Mouse (Mus musculus) CH12.LX (cell line): ENCODE results near the gene Zfp385c. TPM values are rescaled to one million over a fixed set of nuclear protein-coding genes. Genes with fewer than 3 reads are reported as not detected.
A peak's percentile ranks its signal among the peaks of the same experiment; 100 is the strongest.

Experiments used
- DNase-seq: peaks from one replicate; pipeline ENCODE4 v3.0.0-alpha.2; 2013; ENCODE audit errors: extremely low read depth
- H3K27ac ChIP-seq: 2 replicates; pipeline ENCODE4 v1.5.1; 2012; ENCODE audit warnings: low read depth, mild to moderate bottlenecking, control low read depth, moderate library complexity; ENCODE audit not compliant: insufficient read depth
- H3K27me3 ChIP-seq: replicated peaks from 2 replicates; pipeline ENCODE3; 2012; ENCODE audit warnings: inconsistent platforms
- H3K36me3 ChIP-seq, 2 experiments: replicated peaks in 1 of 2; 2 replicates each; pipeline versions ENCODE3 to v1.6.1; 2012; ENCODE audit warnings: inconsistent platforms in 1 of 2, low read length in 1 of 2, mild to moderate bottlenecking in 1 of 2, mixed read lengths in 1 of 2, moderate library complexity in 1 of 2; ENCODE audit not compliant: control insufficient read depth in 1 of 2, insufficient read depth in 1 of 2
- H3K4me1 ChIP-seq, 2 experiments: 2 replicates each; pipeline ENCODE4 v1.6.1; 2012; ENCODE audit warnings: inconsistent platforms in 1 of 2, moderate library complexity in 1 of 2; ENCODE audit not compliant: insufficient read depth in 2 of 2, control insufficient read depth in 1 of 2
- H3K4me2 ChIP-seq: 2 replicates; pipeline ENCODE4 v1.6.1; 2012; ENCODE audit warnings: low read depth, mild to moderate bottlenecking, control low read depth; ENCODE audit not compliant: poor library complexity, insufficient read depth, severe bottlenecking
- H3K4me3 ChIP-seq, 3 experiments: fragments of 150-350 bp in 1 of 3; sonication (generic) in 1 of 3; replicated peaks in 1 of 3; 2 replicates each; pipeline versions ENCODE3 to v1.5.1; 2011 to 2012; ENCODE audit warnings: low read depth in 2 of 3, low read length in 2 of 3, mild to moderate bottlenecking in 2 of 3, moderate library complexity in 2 of 3, control low read depth in 1 of 3, improper control_type of control experiment in 1 of 3, inconsistent platforms in 1 of 3, mixed read lengths in 1 of 3; ENCODE audit not compliant: poor library complexity in 1 of 3
- H3K79me2 ChIP-seq: replicated peaks from 2 replicates; pipeline ENCODE4 v1.6.1; 2012; ENCODE audit warnings: mild to moderate bottlenecking, moderate library complexity; ENCODE audit not compliant: control insufficient read depth, poor library complexity, insufficient read depth, severe bottlenecking; ENCODE audit errors: extremely low read depth
- H3K9ac ChIP-seq: 2 replicates; pipeline ENCODE4 v1.6.1; 2012; ENCODE audit warnings: low read depth, mild to moderate bottlenecking, control low read depth, moderate library complexity; ENCODE audit not compliant: insufficient read depth
- H3K9me3 ChIP-seq: replicated peaks from 2 replicates; pipeline ENCODE3; 2012; ENCODE audit warnings: low read length, inconsistent platforms, mixed read lengths
- E2F4 ChIP-seq: IDR thresholded peaks from 2 replicates; pipeline ENCODE4 v1.6.1; 2011; ENCODE audit warnings: low read depth, low read length, improper control_type of control experiment; ENCODE audit not compliant: insufficient replicate concordance
- ELF1 ChIP-seq: IDR thresholded peaks from 2 replicates; pipeline ENCODE4 v1.6.1; 2014; ENCODE audit warnings: low read depth, mild to moderate bottlenecking, inconsistent platforms, low read length, improper control_type of control experiment
- EP300 ChIP-seq: IDR thresholded peaks from 2 replicates; pipeline ENCODE4 v1.6.1; 2011; ENCODE audit warnings: low read length, improper control_type of control experiment
- ETS1 ChIP-seq: conservative IDR thresholded peaks from 2 replicates; pipeline ENCODE4 v1.6.1; 2012; ENCODE audit warnings: low read depth, mild to moderate bottlenecking, inconsistent platforms, low read length, improper control_type of control experiment, moderate library complexity
- HCFC1 ChIP-seq: IDR thresholded peaks from 2 replicates; pipeline ENCODE4 v1.6.1; 2012; ENCODE audit warnings: low read depth, mild to moderate bottlenecking, inconsistent platforms, low read length, improper control_type of control experiment
- IRF4 ChIP-seq: IDR thresholded peaks from 2 replicates; pipeline ENCODE4 v1.6.1; 2014; ENCODE audit warnings: low read depth, mild to moderate bottlenecking, inconsistent platforms, low read length, improper control_type of control experiment
- JUND ChIP-seq: conservative IDR thresholded peaks from 2 replicates; pipeline ENCODE4 v1.6.1; 2011; ENCODE audit warnings: low read depth, low read length, improper control_type of control experiment
- MAFK ChIP-seq: IDR thresholded peaks from 2 replicates; pipeline ENCODE4 v1.6.1; 2011; ENCODE audit warnings: low read length, improper control_type of control experiment; ENCODE audit not compliant: insufficient replicate concordance
- MAX ChIP-seq: IDR thresholded peaks from 2 replicates; pipeline ENCODE4 v1.6.1; 2011; ENCODE audit warnings: low read length, improper control_type of control experiment
- MAZ ChIP-seq: IDR thresholded peaks from 2 replicates; pipeline ENCODE4 v1.6.1; 2012; ENCODE audit warnings: low read depth, mild to moderate bottlenecking, inconsistent platforms, low read length, improper control_type of control experiment, moderate library complexity
- MXI1 ChIP-seq: IDR thresholded peaks from 2 replicates; pipeline ENCODE4 v1.6.1; 2011; ENCODE audit warnings: mild to moderate bottlenecking, low read depth, low read length, improper control_type of control experiment
- NELFE ChIP-seq: IDR thresholded peaks from 2 replicates; pipeline ENCODE4 v1.6.1; 2011; ENCODE audit warnings: low read depth, low read length, improper control_type of control experiment
- NRF1 ChIP-seq: IDR thresholded peaks from 2 replicates; pipeline ENCODE4 v1.6.1; 2014; ENCODE audit warnings: low read depth, mild to moderate bottlenecking, inconsistent platforms, low read length, improper control_type of control experiment, moderate library complexity
- PAX5 ChIP-seq: IDR thresholded peaks from 2 replicates; pipeline ENCODE4 v1.6.1; 2012; ENCODE audit warnings: low read length, inconsistent platforms, mixed read lengths
- POLR2A ChIP-seq: IDR thresholded peaks from 2 replicates; pipeline ENCODE4 v1.6.1; 2011; ENCODE audit warnings: low read depth, mild to moderate bottlenecking, improper control_type of control experiment, low read length
- POLR2AphosphoS2 ChIP-seq: IDR thresholded peaks from 2 replicates; pipeline ENCODE4 v1.6.1; 2011; ENCODE audit warnings: low read depth, low read length, improper control_type of control experiment
- RAD21 ChIP-seq: IDR thresholded peaks from 2 replicates; pipeline ENCODE4 v1.6.1; 2011; ENCODE audit warnings: low read depth, mild to moderate bottlenecking, low read length, improper control_type of control experiment, moderate library complexity
- RCOR1 ChIP-seq: conservative IDR thresholded peaks from 2 replicates; pipeline ENCODE4 v1.6.1; 2012; ENCODE audit warnings: low read depth, mild to moderate bottlenecking, inconsistent platforms, low read length, improper control_type of control experiment
- SIN3A ChIP-seq: IDR thresholded peaks from 2 replicates; pipeline ENCODE4 v1.6.1; 2012; ENCODE audit warnings: low read length, improper control_type of control experiment, inconsistent platforms
- SMC3 ChIP-seq: IDR thresholded peaks from 2 replicates; pipeline ENCODE4 v1.6.1; 2011; ENCODE audit warnings: low read depth, low read length, improper control_type of control experiment
- TBP ChIP-seq: conservative IDR thresholded peaks from 2 replicates; pipeline ENCODE4 v1.6.1; 2011; ENCODE audit warnings: low read depth, low read length, improper control_type of control experiment
- TCF12 ChIP-seq: IDR thresholded peaks from 2 replicates; pipeline ENCODE4 v1.6.1; 2014; ENCODE audit warnings: low read depth, mild to moderate bottlenecking, inconsistent platforms, low read length, improper control_type of control experiment
- UBTF ChIP-seq: IDR thresholded peaks from 2 replicates; pipeline ENCODE4 v1.6.1; 2012; ENCODE audit warnings: low read depth, mild to moderate bottlenecking, inconsistent platforms, low read length, improper control_type of control experiment, moderate library complexity
- USF2 ChIP-seq: conservative IDR thresholded peaks from 2 replicates; pipeline ENCODE4 v1.6.1; 2011; ENCODE audit warnings: low read depth, low read length, improper control_type of control experiment
- ZC3H11A ChIP-seq: IDR thresholded peaks from 2 replicates; pipeline ENCODE4 v1.6.1; 2012; ENCODE audit warnings: low read depth, mild to moderate bottlenecking, inconsistent platforms, low read length, improper control_type of control experiment
- ZMIZ1 ChIP-seq: IDR thresholded peaks from 2 replicates; pipeline ENCODE4 v1.6.1; 2012; ENCODE audit warnings: low read depth, mild to moderate bottlenecking, inconsistent platforms, low read length, improper control_type of control experiment
- ZNF384 ChIP-seq: IDR thresholded peaks from 2 replicates; pipeline ENCODE4 v1.6.1; 2012; ENCODE audit warnings: low read depth, low read length, improper control_type of control experiment, inconsistent platforms
- dilution Hi-C: fragments of 300-500 bp; cut with MboI; formaldehyde crosslinking; loops from 2 replicates; pipeline ENCODE4 v1.14.3; 2020; ENCODE audit warnings: low sequenced_read_pairs; ENCODE audit not compliant: extremely low pct_unique_long_range_greater_than_20kb, extremely low pct_ligation_motif_present
- in situ Hi-C: fragments of 300-500 bp; cut with MboI; formaldehyde crosslinking; loops from 3 replicates; pipeline ENCODE4 v1.14.3; 2019; ENCODE audit warnings: low sequenced_read_pairs, low pct_ligation_motif_present, low pct_unique_long_range_greater_than_20kb, mixed read lengths
- polyA plus RNA-seq: library from polyadenylated mRNA; unstranded; fragments of >175 nt; gene quantifications from 2 replicates; pipeline ENCODE4 v1.2.1, GENCODE M21; 2012; ENCODE audit warnings: low read depth; ENCODE audit not compliant: insufficient read length
- total RNA-seq, 2 experiments: library from RNA; depleted of rRNA; stranded (reverse); fragments of 300-350 nt in 1 of 2; fragments of >200 nt in 1 of 2; gene quantifications; 2 replicates each; pipeline ENCODE4 v1.2.3; 2012 to 2014

The Zfp385c gene
- total and polyA plus RNA-seq, 3 experiments: 0.08 to 0.14 TPM; not detected in 1

DNA sequence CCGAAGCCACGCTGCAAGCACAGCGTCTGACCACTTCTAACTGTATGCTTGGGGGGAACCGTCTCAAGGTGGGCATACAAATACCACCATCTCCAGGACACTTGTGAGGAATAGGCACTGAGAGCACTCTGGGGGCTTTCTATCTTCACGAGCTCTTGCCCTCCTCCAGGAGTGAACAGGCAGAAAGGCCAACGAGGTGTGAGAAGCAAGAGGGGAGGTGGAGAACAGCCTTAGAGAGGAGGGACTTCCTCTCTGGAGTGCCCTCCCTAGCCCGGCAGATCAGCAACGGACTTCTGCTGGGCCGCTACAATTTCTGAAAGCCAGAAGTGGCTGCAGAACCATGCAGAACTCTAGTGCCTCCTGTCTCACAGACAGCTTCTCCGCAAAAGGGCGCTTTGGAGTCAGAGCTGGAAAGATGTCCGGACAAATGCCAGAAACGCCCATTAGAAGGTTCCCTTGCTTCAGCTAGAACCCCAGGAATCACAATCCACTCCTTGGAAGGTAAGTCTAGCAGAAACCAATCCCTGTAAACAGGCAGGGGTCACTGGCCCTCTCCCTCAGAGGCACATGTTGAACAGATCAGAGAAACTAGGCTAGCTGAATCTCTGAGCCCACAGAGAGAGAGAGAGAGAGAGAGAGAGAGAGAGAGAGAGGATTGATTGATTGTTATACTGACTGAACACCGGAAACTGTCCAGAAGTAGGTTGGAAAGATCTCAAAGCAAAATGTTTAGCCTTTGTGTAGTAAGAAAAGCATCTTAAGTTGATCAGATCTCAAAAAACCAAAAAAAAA, 43.9 kb upstream of the Zfp385c start:
- Histone ChIP-seq H3K27me3 (no peaks in the 10 kb centered on the region), H3K4me3 (peak overlapping the region; percentile 75 to 100 (median 84)), H3K27ac (peak overlapping the region; percentile 69), H3K79me2 (peaks cover 66% of the 10 kb centered on the region), H3K4me2 (peak overlapping the region; percentile 97), H3K9me3 (no peaks in the 10 kb centered on the region), H3K9ac (peak overlapping the region; percentile 95), H3K36me3 (peaks cover 16 to 42% of the 10 kb centered on the region in 2 experiments), H3K4me1 (peaks cover 5 to 54% of the 10 kb centered on the region in 2 experiments)
- in situ Hi-C loops (no loop called here), dilution Hi-C loops (no loop called here)
- peak; percentile 65 for DNase-seq
- TF ChIP-seq HCFC1 (peak; percentile 48), POLR2A (peak; percentile 68), RAD21 (no peak), USF2 (no peak), ETS1 (no peak), SIN3A (peak; percentile 52; the same call in 1 of the 2 replicates), RCOR1 (0 out of 2 replicates have a peak, but pooled peaks have one; percentile 30), MAX (peak; percentile 42; the same call in 1 of the 2 replicates), NELFE (peak; percentile 72; the same call in 1 of the 2 replicates), TBP (peak; percentile 73; the same call in 1 of the 2 replicates), TCF12 (peak; percentile 59; the same call in 1 of the 2 replicates), MAZ (0 out of 2 replicates have a peak, but pooled peaks have one; percentile 3), ELF1 (peak; percentile 43)

DNA sequence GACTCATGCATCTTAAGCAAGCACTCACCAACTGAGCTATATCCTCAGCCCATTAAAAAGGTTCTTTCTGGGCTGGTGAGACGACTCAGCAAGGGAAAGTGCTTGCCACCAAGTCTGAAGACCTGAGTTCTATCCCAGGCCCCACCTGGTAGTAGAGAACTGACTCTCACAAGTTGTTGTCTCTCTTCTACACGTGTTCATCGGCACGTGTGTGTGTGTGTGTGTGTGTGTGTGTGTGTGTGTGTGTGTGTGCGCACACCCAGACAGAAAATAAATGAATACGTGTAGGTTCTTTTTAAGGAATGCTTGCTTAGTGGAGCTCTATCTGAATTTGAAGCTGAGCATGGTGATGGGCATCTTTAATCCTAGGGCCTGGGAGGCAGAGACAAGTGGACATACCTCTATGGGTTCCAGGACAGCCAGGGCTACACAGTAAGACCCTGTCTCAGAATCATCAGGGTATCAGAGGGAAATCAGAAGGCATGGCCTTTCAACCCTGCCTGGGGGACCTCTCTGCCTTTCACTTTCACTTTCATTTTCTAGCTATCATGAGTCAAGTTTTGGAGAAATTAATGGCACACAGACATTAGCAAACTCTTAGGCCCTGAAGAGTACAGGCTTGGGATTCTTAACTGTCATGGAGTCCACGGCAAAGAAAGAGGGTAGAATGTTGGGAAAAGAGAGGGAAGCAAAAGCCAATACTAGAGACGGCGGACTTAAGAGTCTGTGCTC, 43.0 kb upstream of the Zfp385c start:
- in situ Hi-C loops (no loop called here), dilution Hi-C loops (no loop called here)
- peak overlapping the region; percentile 62 to 100 (median 75) for H3K4me3 ChIP-seq
- peaks cover 21 to 46% of the 10 kb centered on the region in 2 experiments for H3K36me3 ChIP-seq
- peaks cover 74% of the 10 kb centered on the region for H3K79me2 ChIP-seq
- DNase-seq: peak; percentile 61
- peak overlapping the region; percentile 95 for H3K9ac ChIP-seq
- peak overlapping the region; percentile 69 for H3K27ac ChIP-seq
- no peaks in the 10 kb centered on the region for H3K27me3 ChIP-seq
- no peaks in the 10 kb centered on the region for H3K9me3 ChIP-seq
- peaks cover 8 to 63% of the 10 kb centered on the region in 2 experiments for H3K4me1 ChIP-seq
- peak overlapping the region; percentile 97 for H3K4me2 ChIP-seq
- TF ChIP-seq POLR2AphosphoS2 (peak; percentile 60; the same call in 1 of the 2 replicates), PAX5 (no peak), UBTF (0 out of 2 replicates have a peak, but pooled peaks have one; percentile 14), MAFK (0 out of 2 replicates have a peak, but pooled peaks have one; percentile 2), MAZ (0 out of 2 replicates have a peak, but pooled peaks have one; percentile 49), E2F4 (no peak), NRF1 (no peak), ZC3H11A (no peak), HCFC1 (peak; percentile 28), RCOR1 (no peak), EP300 (peak; percentile 60), ZMIZ1 (0 out of 2 replicates have a peak, but pooled peaks have one; percentile 10), ETS1 (peak; percentile 72), MAX (peak; percentile 78; the same call in 1 of the 2 replicates), JUND (no peak), TCF12 (peak; percentile 45; the same call in 1 of the 2 replicates), IRF4 (peak; percentile 83; the same call in 1 of the 2 replicates), MXI1 (peak; percentile 85), ZNF384 (no peak), SMC3 (no peak), SIN3A (peak; percentile 54; the same call in 1 of the 2 replicates)
